ENCODE assay signal across 15 mouse cellular contexts in the genomic region with DNA sequence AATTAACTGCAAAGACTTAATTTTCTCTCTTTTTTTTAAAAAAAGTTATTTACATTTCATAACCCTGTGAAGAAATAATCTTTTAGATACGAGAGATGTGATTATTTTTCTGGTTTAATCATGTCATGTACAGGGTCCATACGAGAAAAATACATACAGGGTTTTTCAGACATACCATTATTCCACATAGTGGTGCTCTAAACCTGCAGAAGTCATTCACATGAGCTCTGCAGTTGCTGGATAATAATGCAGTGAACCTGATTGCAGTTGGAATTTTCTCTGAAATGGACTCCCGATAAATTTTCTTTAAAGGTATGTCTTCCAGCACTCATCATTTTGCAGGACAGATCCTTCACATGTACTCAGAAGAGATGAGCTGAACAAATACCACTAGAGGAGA.
"Had no signal": no experiment of that assay in that cellular context is flagged by ENCODE, and none has a peak within 500 bp of the region (broad histone marks: within the 10 kb centered on the region; RNA-seq: fewer than 3 reads in every experiment).

No protein-coding gene starts in this region.

- H3K4me2 ChIP-seq: liver, embryonic 11.5 days; liver, embryonic 15.5 days; neural tube, embryonic 13.5 days had no signal

- ATAC-seq: lung, postnatal 0 days had no signal

- H3K4me1 ChIP-seq: limb, embryonic 10.5 days; liver, embryonic 15.5 days; neural tube, embryonic 13.5 days had no signal

- H3K36me3 ChIP-seq: limb, embryonic 10.5 days; liver, embryonic 15.5 days; neural tube, embryonic 13.5 days had no signal

- H3K27me3 ChIP-seq: liver, embryonic 15.5 days; neural tube, embryonic 13.5 days had no signal

- H3K9me3 ChIP-seq: limb, embryonic 10.5 days; liver, embryonic 15.5 days; neural tube, embryonic 13.5 days had no signal

- DNase-seq: kidney, adult 8-10 months; kidney, postnatal 4 days; lung, adult 2 months; lung, postnatal 36 days; retina, postnatal 1 day; right cerebral cortex, postnatal 4 days; spleen, adult 18-20 months; thymus, adult 18-20 months; thymus, postnatal 25 days had no signal

- H3K4me3 ChIP-seq: left cerebral cortex, adult 2 months; limb, embryonic 10.5 days; liver, embryonic 15.5 days; neural tube, embryonic 13.5 days had no signal

- H3K27ac ChIP-seq: left cerebral cortex, adult 2 months; limb, embryonic 10.5 days; liver, embryonic 15.5 days; neural tube, embryonic 13.5 days had no signal

- H3K9ac ChIP-seq: liver, embryonic 15.5 days; neural tube, embryonic 13.5 days had no signal
